26 mouse cellular contexts compared by ENCODE assay signal in the genomic region with DNA sequence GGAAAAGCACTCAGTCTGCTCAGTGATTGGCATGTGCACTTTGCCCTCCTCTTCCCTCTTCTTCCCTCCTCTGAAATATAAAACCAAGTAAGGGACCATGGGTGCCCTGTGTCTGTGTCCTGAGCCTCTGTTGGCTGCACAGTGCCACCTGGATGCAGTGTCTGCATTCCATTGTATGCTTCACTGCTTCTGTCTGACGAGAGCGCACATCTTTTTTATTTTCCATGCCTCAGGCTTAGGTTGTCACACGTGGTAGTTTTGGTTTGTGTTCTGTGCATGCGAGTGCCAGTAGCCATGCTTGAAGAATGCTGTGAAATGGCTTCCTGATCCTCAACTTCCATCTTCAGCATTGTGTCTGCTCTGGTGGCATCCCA. TPM values are rescaled to one million over a fixed set of nuclear protein-coding genes. Genes with fewer than 3 reads are reported as not detected.
DNase-seq lines count a peak whose midpoint lies in the region; ATAC-seq and TF ChIP-seq lines count a peak whose summit lies in the region.
"Had no signal": no experiment of that assay in that cellular context is flagged by ENCODE, and none has a peak within 500 bp of the region (broad histone marks: within the 10 kb centered on the region; RNA-seq: fewer than 3 reads in every experiment).

No protein-coding gene starts in this region.

- TF ChIP-seq POLR2A in lung, adult 2 months (IDR thresholded peaks at IDR 0.05; ENCODE audit: borderline replicate concordance, extremely low read depth, low read depth, low read length) = no peak

- peak overlapping the region; percentile 39; the same call in 1 of the 2 replicates for H3K27ac ChIP-seq in hindbrain, embryonic 11.5 days (ENCODE audit: low read depth, low read length)
- H3K27ac ChIP-seq in hindbrain, embryonic 13.5 days = no peak overlapping the region
- H3K27ac ChIP-seq in midbrain, postnatal 0 days (ENCODE audit: low read depth, low read length) = no peak overlapping the region
- no peak overlapping the region for H3K27ac ChIP-seq in midbrain, embryonic 13.5 days
- no peak overlapping the region for H3K27ac ChIP-seq in kidney, postnatal 0 days
- H3K27ac ChIP-seq: embryonic facial prominence, embryonic 15.5 days; limb, embryonic 10.5 days; macrophage; stomach, postnatal 0 days had no signal

- no peak for DNase-seq in hindbrain, embryonic 11.5 days (ENCODE audit: low spot score)
- DNase-seq in midbrain, postnatal 0 days (ENCODE audit: low spot score) = no peak
- DNase-seq in kidney, postnatal 0 days (ENCODE audit: low spot score) = peak; percentile 36
- no peak for DNase-seq in frontal cortex, adult 2 months (ENCODE audit: extremely low spot score in 1 of 2, low spot score in 1 of 2)
- DNase-seq in lung, adult 2 months = no peak
- DNase-seq: cerebellum, adult 9-11 months; gastrocnemius, postnatal 14 days; heart, adult 18-20 months; heart, postnatal 10 days; liver; thymus, adult 2 months; thymus, postnatal 4 days had no signal

- no peak for ATAC-seq in hindbrain, embryonic 11.5 days (ENCODE audit: low FRiP score)
- no peak for ATAC-seq in hindbrain, embryonic 13.5 days (ENCODE audit: low FRiP score)
- no peak for ATAC-seq in midbrain, postnatal 0 days (ENCODE audit: low FRiP score)
- ATAC-seq in midbrain, embryonic 13.5 days = no peak
- peak; percentile 60 for ATAC-seq in kidney, postnatal 0 days (replicated peaks; ENCODE audit: low FRiP score, low read depth)
- ATAC-seq: intestine, embryonic 16.5 days; lung, postnatal 0 days had no signal

- no peak overlapping the region for H3K9ac ChIP-seq in hindbrain, embryonic 11.5 days (ENCODE audit: low read depth, low read length)
- H3K9ac ChIP-seq in hindbrain, embryonic 13.5 days = no peak overlapping the region
- no peak overlapping the region for H3K9ac ChIP-seq in midbrain, postnatal 0 days (replicated peaks; ENCODE audit: low read length, poor library complexity, severe bottlenecking)
- no peak overlapping the region for H3K9ac ChIP-seq in midbrain, embryonic 13.5 days (replicated peaks)
- no peak overlapping the region for H3K9ac ChIP-seq in kidney, postnatal 0 days (ENCODE audit: low read depth, low read length)
- H3K9ac ChIP-seq: embryonic facial prominence, embryonic 15.5 days; heart, embryonic 12.5 days; hindbrain, embryonic 15.5 days had no signal

- H3K4me1 ChIP-seq in hindbrain, embryonic 11.5 days (replicated peaks; ENCODE audit: control insufficient read depth, insufficient read depth, low read length) = peaks cover 3% of the 10 kb centered on the region
- peaks cover 34% of the 10 kb centered on the region for H3K4me1 ChIP-seq in hindbrain, embryonic 13.5 days (replicated peaks)
- 0 out of 2 replicates have a peak, but pooled peaks cover 3% of the 10 kb centered on the region for H3K4me1 ChIP-seq in midbrain, postnatal 0 days (ENCODE audit: insufficient read depth, low read length)
- H3K4me1 ChIP-seq in midbrain, embryonic 13.5 days (replicated peaks) = peaks cover 32% of the 10 kb centered on the region
- H3K4me1 ChIP-seq in kidney, postnatal 0 days (replicated peaks; ENCODE audit: insufficient read depth, low read length) = 0 out of 2 replicates have a peak, but pooled peaks cover 3% of the 10 kb centered on the region
- H3K4me1 ChIP-seq in lung, adult 2 months (ENCODE audit: control insufficient read depth, insufficient read depth, low read length) = no peaks in the 10 kb centered on the region
- H3K4me1 ChIP-seq: embryonic facial prominence, embryonic 15.5 days; heart, embryonic 12.5 days had no signal

- 0 out of 2 replicates have a peak, but pooled peaks have one; percentile 10 for TF ChIP-seq CTCF in midbrain, postnatal 0 days (IDR thresholded peaks at IDR 0.05)
- no peak; the same call in 1 of the 2 replicates for TF ChIP-seq CTCF in kidney, postnatal 0 days (IDR thresholded peaks at IDR 0.05; ENCODE audit: low read depth)
- no peak for TF ChIP-seq CTCF in lung, adult 2 months (IDR thresholded peaks at IDR 0.05; ENCODE audit: insufficient read depth, low read length)

- no peaks in the 10 kb centered on the region for H3K9me3 ChIP-seq in hindbrain, embryonic 11.5 days (ENCODE audit: control insufficient read depth, low read length)
- H3K9me3 ChIP-seq in hindbrain, embryonic 13.5 days = no peaks in the 10 kb centered on the region
- no peaks in the 10 kb centered on the region for H3K9me3 ChIP-seq in midbrain, postnatal 0 days (ENCODE audit: low read length)
- H3K9me3 ChIP-seq in midbrain, embryonic 13.5 days = no peaks in the 10 kb centered on the region
- H3K9me3 ChIP-seq in kidney, postnatal 0 days (replicated peaks; ENCODE audit: low read length) = no peaks in the 10 kb centered on the region
- H3K9me3 ChIP-seq: embryonic facial prominence, embryonic 15.5 days; heart, embryonic 12.5 days; hindbrain, embryonic 15.5 days; limb, embryonic 10.5 days had no signal

- peaks cover 77% of the 10 kb centered on the region for H3K27me3 ChIP-seq in hindbrain, embryonic 11.5 days (ENCODE audit: control insufficient read depth, insufficient read depth, low read length)
- H3K27me3 ChIP-seq in hindbrain, embryonic 13.5 days = peaks cover 98% of the 10 kb centered on the region
- peaks cover 15% of the 10 kb centered on the region for H3K27me3 ChIP-seq in midbrain, postnatal 0 days (ENCODE audit: insufficient read depth, low read length)
- H3K27me3 ChIP-seq in midbrain, embryonic 13.5 days = peaks cover 94% of the 10 kb centered on the region
- H3K27me3 ChIP-seq in kidney, postnatal 0 days (ENCODE audit: insufficient read depth, low read length) = no peaks in the 10 kb centered on the region
- H3K27me3 ChIP-seq: embryonic facial prominence, embryonic 15.5 days; heart, embryonic 12.5 days had no signal

- no peak overlapping the region for H3K4me3 ChIP-seq in hindbrain, embryonic 11.5 days (ENCODE audit: low read depth, low read length)
- no peak overlapping the region for H3K4me3 ChIP-seq in hindbrain, embryonic 13.5 days
- H3K4me3 ChIP-seq in midbrain, postnatal 0 days (ENCODE audit: low read depth, low read length) = no peak overlapping the region
- H3K4me3 ChIP-seq in midbrain, embryonic 13.5 days (replicated peaks) = no peak overlapping the region
- H3K4me3 ChIP-seq in kidney, postnatal 0 days (replicated peaks; ENCODE audit: low read depth, low read length) = no peak overlapping the region
- H3K4me3 ChIP-seq in lung, adult 2 months (replicated peaks; ENCODE audit: extremely low read depth, low read depth, low read length) = no peak overlapping the region
- H3K4me3 ChIP-seq: embryonic facial prominence, embryonic 15.5 days; heart, embryonic 12.5 days; hindbrain, embryonic 15.5 days; layer of hippocampus, adult 2 months; limb, embryonic 10.5 days had no signal

- WGBS in hindbrain, embryonic 11.5 days = 59% methylated on average over 4 of the region's 4 CpGs
- WGBS in hindbrain, embryonic 13.5 days = 53% methylated on average over 4 of the region's 4 CpGs
- 71% methylated on average over 4 of the region's 4 CpGs for WGBS in midbrain, postnatal 0 days
- WGBS in midbrain, embryonic 13.5 days = 65% methylated on average over 4 of the region's 4 CpGs
- WGBS in kidney, postnatal 0 days = 41% methylated on average over 4 of the region's 4 CpGs
- WGBS in lung, adult 2 months = 81% methylated on average over 4 of the region's 4 CpGs

- no peak overlapping the region for H3K4me2 ChIP-seq in hindbrain, embryonic 11.5 days (replicated peaks; ENCODE audit: low read depth, low read length)
- no peak overlapping the region for H3K4me2 ChIP-seq in hindbrain, embryonic 13.5 days
- H3K4me2 ChIP-seq in midbrain, postnatal 0 days (ENCODE audit: low read depth, low read length, poor library complexity, severe bottlenecking) = no peak overlapping the region
- no peak overlapping the region for H3K4me2 ChIP-seq in midbrain, embryonic 13.5 days (replicated peaks)
- H3K4me2 ChIP-seq in kidney, postnatal 0 days (ENCODE audit: low read length) = no peak overlapping the region
- H3K4me2 ChIP-seq: embryonic facial prominence, embryonic 15.5 days; heart, embryonic 12.5 days; hindbrain, embryonic 15.5 days had no signal

- H3K36me3 ChIP-seq in hindbrain, embryonic 11.5 days (ENCODE audit: control insufficient read depth, insufficient read depth, low read length) = no peaks in the 10 kb centered on the region
- H3K36me3 ChIP-seq in hindbrain, embryonic 13.5 days = peaks cover 2% of the 10 kb centered on the region
- 0 out of 2 replicates have a peak, but pooled peaks cover 4% of the 10 kb centered on the region for H3K36me3 ChIP-seq in midbrain, postnatal 0 days (ENCODE audit: insufficient read depth, low read length)
- H3K36me3 ChIP-seq in midbrain, embryonic 13.5 days = peaks cover 4% of the 10 kb centered on the region
- H3K36me3 ChIP-seq in kidney, postnatal 0 days (ENCODE audit: insufficient read depth, low read length) = 0 out of 2 replicates have a peak, but pooled peaks cover 29% of the 10 kb centered on the region
- H3K36me3 ChIP-seq: hindbrain, embryonic 15.5 days; limb, embryonic 10.5 days had no signal

RNA-seq across cellular contexts. Expression of a gene that starts 51.2 kb away (rescaled TPM):
- 21.1 and 21.5 TPM in 2 replicates for polyA plus RNA-seq in hindbrain, embryonic 11.5 days (2014; fragmentation: Nextera tagmentation; extraction: Ambion mirVana)
- polyA plus RNA-seq in hindbrain, embryonic 13.5 days (2015; fragmentation: Nextera tagmentation; extraction: Ambion mirVana) = 11.3 and 14.9 TPM in 2 replicates
- total RNA-seq in midbrain, postnatal 0 days (2014; rRNA removed) = 8.3 and 10.0 TPM in 2 replicates
- 7.3 and 8.2 TPM in 2 replicates for polyA plus RNA-seq in midbrain, postnatal 0 days (2015; fragmentation: Nextera tagmentation; extraction: Ambion mirVana)
- 7.6 and 10.8 TPM in 2 replicates for polyA plus RNA-seq in midbrain, embryonic 13.5 days (2015; fragmentation: Nextera tagmentation; extraction: Ambion mirVana)
- 0.11 and 0.20 TPM in 2 replicates for polyA plus RNA-seq in kidney, postnatal 0 days (2015; fragmentation: Nextera tagmentation; extraction: Ambion mirVana)
- polyA plus RNA-seq in frontal cortex, adult 2 months (2012; rRNA removed) = 9.2 and 11.4 TPM in 2 replicates
- 0.53 and 1.1 TPM in 2 replicates for polyA plus RNA-seq in lung, adult 2 months (2012; rRNA removed)
- total RNA-seq: adrenal gland, postnatal 36 days; common myeloid progenitor, adult 5-6 weeks; gastrocnemius, postnatal 14 days had no signal
- polyA plus RNA-seq: embryonic facial prominence, embryonic 15.5 days; heart, embryonic 12.5 days; limb, embryonic 10.5 days; liver, embryonic 16.5 days; macrophage had no signal
